Mouse (Mus musculus): ENCODE data around the gene Gm136. TPM values are rescaled to one million over a fixed set of nuclear protein-coding genes. Genes with fewer than 3 reads are reported as not detected.

The Gm136 gene
- polyA plus RNA-seq (2012; fragmentation: generic; extraction: Trizol): not detected

GRCm38 (mm10) chr4:34756163-34756562 is at the start of gene Gm136:
Gene Gm136, minus strand, starts transcription at chr4:34756263.

DNA sequence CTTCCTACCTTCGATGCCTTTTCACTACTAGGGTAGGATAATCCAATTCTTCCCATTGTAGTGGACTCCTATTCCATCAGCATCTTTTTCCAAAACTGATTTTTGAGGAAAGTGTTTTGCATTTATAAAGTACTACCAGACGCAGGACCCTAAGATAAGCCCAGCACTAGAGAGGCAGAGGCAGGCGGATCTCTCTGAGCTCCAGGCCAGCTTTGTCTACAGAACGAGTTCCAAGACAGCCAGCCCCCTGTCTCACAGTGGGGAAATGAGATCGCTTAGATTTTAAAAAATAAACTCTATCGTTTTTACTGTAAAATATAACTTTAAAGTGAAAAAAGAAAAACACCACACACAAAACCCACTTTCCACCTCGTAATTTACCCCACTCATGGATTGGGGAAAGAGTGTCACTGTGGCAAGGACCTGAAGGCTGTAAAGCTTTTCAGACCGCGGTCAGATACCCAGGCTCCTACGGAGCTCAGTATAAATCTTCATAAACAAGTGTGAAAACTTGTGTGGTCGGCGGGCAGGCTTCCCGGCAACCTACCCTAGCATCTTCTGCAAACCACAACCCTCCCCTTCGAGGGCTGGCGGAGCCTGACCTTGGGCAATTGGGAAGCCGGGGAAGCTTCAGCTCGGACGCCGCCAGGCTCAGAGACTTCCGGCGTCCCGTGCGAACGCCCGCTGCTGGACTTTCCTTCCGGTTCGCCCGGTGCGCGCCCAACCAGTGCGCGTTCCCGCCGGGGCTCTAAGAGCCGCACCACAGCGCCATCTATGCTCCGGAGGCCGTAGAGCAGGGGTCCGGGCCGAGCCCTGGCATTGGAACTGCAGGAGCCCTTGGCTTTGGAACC is 21.8 kb upstream of the Gm136 start, which contains the start of gene Smim8:
Gene Smim8, minus strand, starts transcription at position 747 of the 851 bp plus-strand sequence.

DNA sequence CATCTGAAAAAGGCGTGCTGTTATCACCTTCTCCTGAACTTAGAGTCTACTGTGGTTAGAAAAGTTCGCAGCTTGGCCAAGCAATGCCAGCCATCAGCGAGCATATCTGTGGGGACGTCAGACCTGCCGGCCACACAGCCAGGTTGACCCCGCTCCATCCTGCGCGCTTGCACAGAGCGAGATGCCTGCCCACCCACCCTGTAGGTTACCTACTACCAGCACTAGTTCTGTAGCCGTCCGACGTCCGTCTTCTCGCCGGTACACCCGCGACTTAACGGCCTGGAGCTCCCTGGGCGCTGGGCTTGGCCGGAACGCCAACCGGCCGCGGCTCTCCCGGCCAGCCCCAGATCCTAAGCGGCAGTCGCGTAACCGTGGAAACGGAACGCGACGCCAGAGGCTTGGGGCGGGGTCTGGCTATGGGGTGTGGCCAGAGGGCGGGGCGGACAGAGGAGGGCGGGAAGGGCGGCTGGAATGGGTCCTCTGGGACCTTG is 26.2 kb downstream of the Gm136 start, which contains the start of gene Cfap206:
Gene Cfap206, minus strand, starts transcription at position 356 of the 491 bp plus-strand sequence.

Other genes with a start within 250 kb of the Gm136 start
- 10 to 100 TPM; 25.9 to 42.9 TPM for gene Akirin2, start 205.3 kb downstream of the Gm136 start, polyA plus RNA-seq (2012; fragmentation: generic; extraction: Trizol)
- gene Orc3, start 141.3 kb downstream of the Gm136 start, polyA plus RNA-seq (2012; fragmentation: generic; extraction: Trizol): 10 to 100 TPM in 1 of 2 experiments, 1 to 10 TPM in 1; 1.2 to 12.4 TPM
- gene Rars2, start 141.3 kb downstream of the Gm136 start, polyA plus RNA-seq (2012; fragmentation: generic; extraction: Trizol): 1 to 10 TPM; 1.3 to 9.9 TPM
- gene Slc35a1, start 68.8 kb downstream of the Gm136 start, polyA plus RNA-seq (2012; fragmentation: generic; extraction: Trizol): 10 to 100 TPM in 1 of 2 experiments, 1 to 10 TPM in 1; 1.9 to 20.7 TPM
- under 1 TPM in 1 of 2 experiments, not detected in 1; 0.07 TPM for gene Cfap206, start 26.1 kb downstream of the Gm136 start, polyA plus RNA-seq (2012; fragmentation: generic; extraction: Trizol)
- gene Smim8, start 22.2 kb upstream of the Gm136 start, polyA plus RNA-seq (2012; fragmentation: generic; extraction: Trizol): 10 to 100 TPM in 1 of 2 experiments, 1 to 10 TPM in 1; 6.2 to 27.7 TPM
- 1 to 10 TPM in 1 of 2 experiments, under 1 TPM in 1; 0.12 to 1.6 TPM for gene Zfp292, start 126.7 kb upstream of the Gm136 start, polyA plus RNA-seq (2012; fragmentation: generic; extraction: Trizol)
- gene Cga, start 137.5 kb upstream of the Gm136 start, polyA plus RNA-seq (2012; fragmentation: generic; extraction: Trizol): not detected

Measured in C3H10T1/2 (cell line).